Mouse (Mus musculus) lung, postnatal 0 days (tissue): ENCODE measurements around the gene Olfr1028. TPM values are rescaled to one million over a fixed set of nuclear protein-coding genes. Genes with fewer than 3 reads are reported as not detected.

Source experiments
- ATAC-seq: fragments of 200-750 bp; cut with Nextera tagmentation; 2 replicates; pipeline ENCODE4 v1.8.0; 2017; ENCODE audit warnings: moderate library complexity
- DNase-seq: peaks from one replicate; pipeline ENCODE4 v3.0.0-alpha.2; 2016; ENCODE audit warnings: low spot score
- H3K27ac ChIP-seq: fragments of 300-500 bp; sonication (generic); 2 replicates; pipeline ENCODE4 v1.5.1; 2014; ENCODE audit warnings: antibody characterized with exemption, mild to moderate bottlenecking, low read length, mixed read lengths
- H3K27me3 ChIP-seq: fragments of 300-500 bp; sonication (generic); replicated peaks from 2 replicates; pipeline ENCODE4 v1.6.1; 2014; ENCODE audit warnings: low read length, mixed read lengths; ENCODE audit not compliant: insufficient read depth
- H3K36me3 ChIP-seq: fragments of 300-500 bp; sonication (generic); 2 replicates; pipeline ENCODE4 v1.6.1; 2014; ENCODE audit warnings: low read length, mixed read lengths; ENCODE audit not compliant: insufficient read depth
- H3K4me1 ChIP-seq: fragments of 300-500 bp; sonication (generic); 2 replicates; pipeline ENCODE4 v1.6.1; 2014; ENCODE audit warnings: antibody characterized with exemption, low read depth, low read length, mixed read lengths; ENCODE audit not compliant: insufficient read depth
- H3K4me2 ChIP-seq: fragments of 300-500 bp; sonication (generic); replicated peaks from 2 replicates; pipeline ENCODE4 v1.6.1; 2014; ENCODE audit warnings: low read depth, mild to moderate bottlenecking, low read length, moderate library complexity, mixed read lengths
- H3K4me3 ChIP-seq: fragments of 300-500 bp; sonication (generic); 2 replicates; pipeline ENCODE4 v1.5.1; 2014; ENCODE audit warnings: low read depth, low read length
- H3K9ac ChIP-seq: fragments of 300-500 bp; sonication (generic); replicated peaks from 2 replicates; pipeline ENCODE4 v1.6.1; 2014; ENCODE audit warnings: low read depth, mild to moderate bottlenecking
- H3K9me3 ChIP-seq: fragments of 300-500 bp; sonication (generic); 2 replicates; pipeline ENCODE4 v1.6.1; 2016; ENCODE audit warnings: low read length, mixed read lengths
- CTCF ChIP-seq: IDR thresholded peaks from 2 replicates; pipeline ENCODE4 v1.5.1; 2016; ENCODE audit warnings: antibody characterized with exemption, mild to moderate bottlenecking
- EP300 ChIP-seq: IDR thresholded peaks from 2 replicates; pipeline ENCODE4 v1.6.1; 2016; ENCODE audit warnings: antibody characterized with exemption, mild to moderate bottlenecking, control low read depth
- WGBS: fragments of 180-500 bp; shearing (Covaris S2); extraction: QIAGEN DNeasy Blood & Tissue Kit; methylation state at CpG from one replicate; pipeline ENCODE4 v1.1.7; 2014; 5-methylcytosine and 5-hydroxymethylcytosine counted together
- polyA plus RNA-seq: library from polyadenylated mRNA; unstranded; fragments of >200 nt; fragmentation: Nextera tagmentation; extraction: Ambion mirVana; gene quantifications from 2 replicates; pipeline ENCODE4 v1.2.1, GENCODE M21; 2015

Gene Olfr1028
- polyA plus RNA-seq, result not detected in 2 replicates

DNA sequence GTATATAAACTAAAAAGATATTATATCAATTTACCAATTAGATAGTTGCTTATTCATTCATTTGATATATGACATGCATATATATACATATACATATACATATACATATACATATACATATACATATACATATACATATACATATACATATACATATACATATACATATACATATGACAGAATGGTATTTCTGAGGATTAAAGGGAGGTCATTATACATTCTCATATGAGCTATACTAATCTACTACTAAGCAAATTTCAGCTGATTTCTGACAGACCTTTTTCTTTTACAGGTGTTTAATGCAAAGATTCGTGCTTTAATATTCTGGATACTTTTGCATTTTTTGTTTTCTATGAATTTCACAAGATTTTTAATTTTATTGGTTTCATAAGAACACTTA is at the start of gene Olfr1028:
Gene Olfr1028 (plus strand): TSS at position 301 of the 400 bp plus-strand sequence.
- DNase-seq, result no peak
- WGBS, result 67% methylated on average over 1 of the region's 1 CpGs
- Histone ChIP-seq H3K4me1 (no peaks in the 10 kb centered on the region), H3K4me2 (no peak within 1 kb of the TSS), H3K27ac (no peak within 1 kb of the TSS), H3K27me3 (no peaks in the 10 kb centered on the region), H3K4me3 (no peak within 1 kb of the TSS), H3K9me3 (no peaks in the 10 kb centered on the region), H3K9ac (no peak within 1 kb of the TSS), H3K36me3 (no peaks in the 10 kb centered on the region)
- ATAC-seq, result no peak
- TF ChIP-seq EP300 (no peak), CTCF (no peak)

DNA sequence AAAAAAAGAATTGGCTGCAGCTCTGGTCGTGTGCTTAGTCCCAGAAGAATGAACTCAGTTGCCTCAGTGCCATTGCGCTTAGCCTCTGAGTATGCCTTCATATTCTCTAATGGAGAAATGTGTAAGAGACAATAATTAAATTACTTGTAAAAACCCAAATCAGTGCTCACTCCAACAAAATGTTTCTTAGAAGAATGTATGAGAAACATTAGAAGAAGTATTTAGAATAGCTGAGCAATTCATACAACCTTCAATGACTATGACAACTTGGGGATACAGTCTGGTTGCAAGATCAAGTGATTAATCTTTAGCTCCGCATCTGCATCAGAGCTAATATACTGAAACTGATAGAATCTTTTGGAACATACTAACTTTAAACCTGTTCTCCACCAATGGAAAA is 45.3 kb upstream of the Olfr1028 start, which contains the start of gene Olfr1024:
Gene Olfr1024 (minus strand): TSS at position 101 of the 400 bp plus-strand sequence.
- H3K4me2 ChIP-seq, result no peak within 1 kb of the TSS
- no peaks in the 10 kb centered on the region for H3K27me3 ChIP-seq
- H3K4me1 ChIP-seq, result no peaks in the 10 kb centered on the region
- TF ChIP-seq EP300, result no peak
- TF ChIP-seq CTCF, result no peak
- H3K4me3 ChIP-seq, result no peak within 1 kb of the TSS
- H3K9ac ChIP-seq, result no peak within 1 kb of the TSS
- WGBS, result 77% methylated on average over 3 of the region's 3 CpGs
- ATAC-seq, result no peak
- no peak for DNase-seq
- no peaks in the 10 kb centered on the region for H3K36me3 ChIP-seq
- H3K27ac ChIP-seq, result no peak within 1 kb of the TSS
- H3K9me3 ChIP-seq, result no peaks in the 10 kb centered on the region

DNA sequence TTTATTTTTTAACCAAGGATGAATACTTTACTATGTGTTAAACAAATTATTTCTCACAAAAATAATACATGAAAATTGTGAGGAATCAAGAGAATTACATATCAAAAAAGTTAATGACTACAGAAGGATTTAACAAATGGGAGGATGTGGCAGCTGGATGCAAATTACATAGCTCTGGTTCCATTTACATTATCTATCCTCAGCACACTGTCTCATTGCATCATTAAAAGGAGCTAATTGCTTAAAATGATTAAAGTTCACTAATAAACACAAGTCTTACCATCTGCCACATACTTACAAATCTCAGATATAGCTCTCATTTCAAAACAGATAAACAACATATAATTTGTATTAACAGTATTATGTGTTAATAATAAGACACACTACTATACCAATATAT is 37.0 kb upstream of the Olfr1028 start:
- ATAC-seq (no peak), DNase-seq (no peak)
- TF ChIP-seq CTCF, result no peak
- no peak for TF ChIP-seq EP300
- H3K36me3 ChIP-seq, result no peaks in the 10 kb centered on the region
- no peak overlapping the region for H3K9ac ChIP-seq
- no peak overlapping the region for H3K4me3 ChIP-seq
- no peak overlapping the region for H3K4me2 ChIP-seq
- no peaks in the 10 kb centered on the region for H3K27me3 ChIP-seq
- no peak overlapping the region for H3K27ac ChIP-seq
- H3K9me3 ChIP-seq, result no peaks in the 10 kb centered on the region
- H3K4me1 ChIP-seq, result no peaks in the 10 kb centered on the region

DNA sequence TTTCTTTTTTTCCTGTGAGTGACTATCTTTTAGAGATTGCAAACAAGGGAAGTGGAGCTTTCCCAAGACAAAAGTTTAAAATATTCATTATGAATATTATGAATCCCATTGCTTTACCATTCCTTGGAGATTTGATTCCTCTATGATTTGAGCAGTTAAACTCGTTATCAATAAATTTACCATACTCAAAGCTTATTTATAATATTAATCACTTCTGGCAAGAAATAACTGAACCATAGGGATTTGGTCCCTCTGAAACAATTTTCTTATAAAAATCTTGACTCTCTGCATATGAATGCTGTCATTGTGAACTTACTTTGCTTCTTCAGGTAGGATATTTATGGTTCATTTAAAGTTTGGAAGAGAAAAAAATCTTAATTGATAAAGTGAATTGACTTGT is 35.3 kb upstream of the Olfr1028 start, which contains the start of gene Olfr1025-ps1:
Gene Olfr1025-ps1 (plus strand): TSS at position 301 of the 400 bp plus-strand sequence.
- Histone ChIP-seq H3K4me3 (no peak within 1 kb of the TSS), H3K9me3 (no peaks in the 10 kb centered on the region), H3K27ac (no peak within 1 kb of the TSS), H3K9ac (no peak within 1 kb of the TSS), H3K4me1 (no peaks in the 10 kb centered on the region), H3K27me3 (no peaks in the 10 kb centered on the region), H3K4me2 (no peak within 1 kb of the TSS), H3K36me3 (no peaks in the 10 kb centered on the region)
- ATAC-seq (no peak), DNase-seq (no peak)
- TF ChIP-seq EP300 (no peak), CTCF (no peak)
- 39% methylated on average over 1 of the region's 1 CpGs for WGBS

DNA sequence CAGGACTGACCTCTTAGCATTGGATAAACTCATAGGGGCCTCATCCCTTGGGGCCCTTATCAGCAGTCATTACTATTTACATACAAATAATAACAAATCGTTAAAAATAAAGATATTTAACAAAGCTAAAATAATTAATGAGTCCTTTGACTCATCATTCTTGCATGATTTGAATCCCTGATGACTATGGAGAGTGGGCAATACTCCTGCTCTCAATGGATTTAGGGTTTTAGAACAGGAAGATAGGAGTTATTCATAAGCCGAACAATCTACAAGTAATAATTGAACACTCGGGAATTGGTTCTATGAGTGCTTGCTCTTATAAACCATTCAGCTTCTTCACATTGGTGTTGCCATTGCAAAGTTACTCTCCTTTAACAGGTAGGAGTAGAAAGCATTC is 29.0 kb upstream of the Olfr1028 start, which contains the start of gene Olfr1026:
Gene Olfr1026 (plus strand): TSS at position 301 of the 400 bp plus-strand sequence.
- no peaks in the 10 kb centered on the region for H3K4me1 ChIP-seq
- TF ChIP-seq EP300, result no peak
- TF ChIP-seq CTCF, result no peak
- H3K9ac ChIP-seq, result no peak within 1 kb of the TSS
- H3K9me3 ChIP-seq, result no peaks in the 10 kb centered on the region
- no peak for DNase-seq
- no peak within 1 kb of the TSS for H3K4me2 ChIP-seq
- no peak within 1 kb of the TSS for H3K4me3 ChIP-seq
- H3K36me3 ChIP-seq, result no peaks in the 10 kb centered on the region
- no peak for ATAC-seq
- H3K27ac ChIP-seq, result no peak within 1 kb of the TSS
- H3K27me3 ChIP-seq, result no peaks in the 10 kb centered on the region
- WGBS, result 81% methylated on average over 3 of the region's 3 CpGs

DNA sequence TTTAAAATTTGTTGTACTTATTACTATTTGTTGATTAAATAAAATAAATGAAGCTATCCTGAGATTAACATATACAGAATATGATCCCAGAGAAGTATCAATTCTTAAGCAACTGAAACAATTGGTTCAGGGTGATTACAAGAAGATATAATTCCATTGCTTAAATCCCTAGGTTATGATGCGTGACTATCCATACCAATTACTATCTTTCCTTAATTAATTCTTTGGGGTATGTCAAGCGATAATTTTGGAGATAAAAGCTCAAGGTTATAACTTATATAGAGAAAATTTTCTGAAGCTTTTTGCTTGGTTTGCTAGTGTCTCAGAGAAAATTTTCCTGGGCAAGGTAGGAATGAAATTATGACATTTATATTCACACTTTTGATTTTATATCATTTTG is 23.4 kb downstream of the Olfr1028 start, which contains the start of gene Olfr1029:
Gene Olfr1029 (plus strand): TSS at position 301 of the 400 bp plus-strand sequence.
- 81% methylated on average over 2 of the region's 2 CpGs for WGBS
- no peak for ATAC-seq
- no peak within 1 kb of the TSS for H3K4me3 ChIP-seq
- H3K36me3 ChIP-seq, result no peaks in the 10 kb centered on the region
- no peak for DNase-seq
- H3K27ac ChIP-seq, result no peak within 1 kb of the TSS
- H3K9me3 ChIP-seq, result no peaks in the 10 kb centered on the region
- TF ChIP-seq EP300 (no peak), CTCF (no peak)
- no peak within 1 kb of the TSS for H3K9ac ChIP-seq
- no peaks in the 10 kb centered on the region for H3K27me3 ChIP-seq
- no peaks in the 10 kb centered on the region for H3K4me1 ChIP-seq
- no peak within 1 kb of the TSS for H3K4me2 ChIP-seq

DNA sequence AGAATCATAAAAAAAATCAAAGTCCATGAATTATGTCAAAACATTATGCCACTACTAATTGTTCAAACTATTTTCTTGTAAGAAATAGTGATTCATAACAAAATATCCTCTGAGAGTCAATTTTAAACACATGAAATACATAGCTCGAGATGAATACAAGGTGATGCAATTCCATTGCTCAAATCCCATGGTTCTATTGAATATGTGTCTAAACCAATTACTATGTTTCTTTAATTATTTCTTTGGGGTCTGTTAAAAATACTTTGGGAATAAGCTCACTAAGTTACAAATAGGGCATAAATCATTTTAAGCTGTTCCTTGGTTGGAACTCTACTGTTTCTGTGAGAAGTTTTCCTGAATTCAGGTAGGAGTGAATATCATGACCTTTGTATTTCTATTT is 28.7 kb downstream of the Olfr1028 start, which contains the start of gene Olfr1030:
Gene Olfr1030 (plus strand): TSS at position 301 of the 400 bp plus-strand sequence.
- H3K4me1 ChIP-seq, result no peaks in the 10 kb centered on the region
- 50% methylated on average over 1 of the region's 1 CpGs for WGBS
- H3K27ac ChIP-seq, result no peak within 1 kb of the TSS
- H3K27me3 ChIP-seq, result no peaks in the 10 kb centered on the region
- ATAC-seq (no peak), DNase-seq (no peak)
- H3K4me2 ChIP-seq, result no peak within 1 kb of the TSS
- H3K4me3 ChIP-seq, result no peak within 1 kb of the TSS
- H3K9me3 ChIP-seq, result no peaks in the 10 kb centered on the region
- TF ChIP-seq CTCF (no peak), EP300 (no peak)
- H3K9ac ChIP-seq, result no peak within 1 kb of the TSS
- H3K36me3 ChIP-seq, result no peaks in the 10 kb centered on the region
